Mouse (Mus musculus): Measurements from ENCODE around the gene Nacad. TPM values are rescaled to one million over a fixed set of nuclear protein-coding genes. Genes with fewer than 3 reads are reported as not detected.
A peak's percentile ranks its signal among the peaks of the same experiment; 100 is the strongest.

The Nacad gene
- total and polyA plus RNA-seq, 3 experiments: 0.13 to 0.34 TPM; not detected in 1

- peaks cover 18 to 72% of the 10 kb centered on the region in 2 experiments for H3K4me1 ChIP-seq (ENCODE audit: control insufficient read depth in 1 of 2, insufficient read depth in 2 of 2)
- H3K9me3 ChIP-seq (replicated peaks; ENCODE audit: low read length): peaks cover 3% of the 10 kb centered on the region
- H3K36me3 ChIP-seq (replicated peaks in 1 of 2; ENCODE audit: control insufficient read depth in 1 of 2, insufficient read depth in 1 of 2, low read length in 1 of 2): peaks cover 9 to 55% of the 10 kb centered on the region in 2 experiments
- dilution Hi-C loops (cut with MboI; ENCODE audit: extremely low pct_ligation_motif_present, extremely low pct_unique_long_range_greater_than_20kb, low sequenced_read_pairs) (no loop called here), in situ Hi-C loops (cut with MboI; ENCODE audit: low pct_ligation_motif_present, low pct_unique_long_range_greater_than_20kb, low sequenced_read_pairs) (no loop called here)
- H3K79me2 ChIP-seq (replicated peaks; ENCODE audit: control insufficient read depth, extremely low read depth, insufficient read depth, poor library complexity, severe bottlenecking): peaks cover 25% of the 10 kb centered on the region
- no peak overlapping the region for H3K9ac ChIP-seq (ENCODE audit: insufficient read depth, low read depth)
- no peak for TF ChIP-seq ZMIZ1 (IDR thresholded peaks at IDR 0.05; ENCODE audit: low read depth, low read length)
- TF ChIP-seq TBP (conservative IDR thresholded peaks at IDR 0.05; ENCODE audit: low read depth, low read length): no peak
- TF ChIP-seq CTCF (conservative IDR thresholded peaks at IDR 0.05 in 1 of 2, IDR thresholded peaks at IDR 0.05 in 1 of 2; ENCODE audit: low read depth in 2 of 2, low read length in 2 of 2): peak in 1 of 2 experiments; percentile 34; a peak in 2 of 4 replicates
- H3K4me2 ChIP-seq (ENCODE audit: insufficient read depth, low read depth, poor library complexity, severe bottlenecking): no peak overlapping the region
- H3K4me3 ChIP-seq (replicated peaks in 1 of 3; ENCODE audit: low read depth in 2 of 3, low read length in 2 of 3, poor library complexity in 1 of 3): no peak overlapping the region
- DNase-seq (ENCODE audit: extremely low read depth): peak; percentile 45
- H3K27ac ChIP-seq (ENCODE audit: insufficient read depth, low read depth): no peak overlapping the region
- H3K27me3 ChIP-seq (replicated peaks): no peaks in the 10 kb centered on the region
Observed at GRCm38 (mm10) chr11:6558234-6558633, 47.6 kb downstream of the Nacad start.

GRCm38 (mm10) chr11:6550201-6550600 is 55.7 kb downstream of the Nacad start:
- H3K27me3 ChIP-seq (replicated peaks): no peaks in the 10 kb centered on the region
- dilution Hi-C loops (cut with MboI; ENCODE audit: extremely low pct_ligation_motif_present, extremely low pct_unique_long_range_greater_than_20kb, low sequenced_read_pairs): no loop called here

DNA sequence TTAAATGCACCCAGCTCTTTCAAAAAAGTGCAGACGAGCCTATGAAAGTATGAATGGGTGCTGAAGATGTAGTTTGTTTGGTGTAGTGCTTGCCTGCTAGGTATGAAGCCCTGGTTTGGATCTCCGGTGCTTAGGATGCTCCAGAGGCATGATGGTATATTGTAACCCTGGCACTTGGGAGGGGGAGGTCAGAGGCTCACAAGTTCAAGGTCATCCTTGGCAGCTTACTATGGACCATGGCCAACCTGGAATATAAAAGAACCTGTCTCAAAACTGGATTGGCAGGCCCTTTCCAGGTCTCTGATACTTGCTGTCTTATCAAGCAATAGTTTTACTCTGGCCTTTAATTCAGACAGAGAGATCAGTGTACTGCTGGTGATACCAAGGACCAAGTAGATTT is 56.1 kb downstream of the Nacad start:
- Histone ChIP-seq H3K9me3 (replicated peaks; ENCODE audit: low read length) (no peaks in the 10 kb centered on the region), H3K79me2 (replicated peaks; ENCODE audit: control insufficient read depth, extremely low read depth, insufficient read depth, poor library complexity, severe bottlenecking) (peaks cover 50% of the 10 kb centered on the region), H3K27ac (ENCODE audit: insufficient read depth, low read depth) (no peak overlapping the region), H3K27me3 (replicated peaks) (no peaks in the 10 kb centered on the region), H3K4me2 (ENCODE audit: insufficient read depth, low read depth, poor library complexity, severe bottlenecking) (no peak overlapping the region), H3K4me3 (replicated peaks in 1 of 3; ENCODE audit: low read depth in 2 of 3, low read length in 2 of 3, poor library complexity in 1 of 3) (no peak overlapping the region), H3K4me1 (ENCODE audit: control insufficient read depth in 1 of 2, insufficient read depth in 2 of 2) (peaks cover 11 to 45% of the 10 kb centered on the region in 2 experiments), H3K36me3 (replicated peaks in 1 of 2; ENCODE audit: control insufficient read depth in 1 of 2, insufficient read depth in 1 of 2, low read length in 1 of 2) (peaks cover 12 to 44% of the 10 kb centered on the region in 2 experiments), H3K9ac (ENCODE audit: insufficient read depth, low read depth) (no peak overlapping the region)
- dilution Hi-C loops (cut with MboI; ENCODE audit: extremely low pct_ligation_motif_present, extremely low pct_unique_long_range_greater_than_20kb, low sequenced_read_pairs) (no loop called here), in situ Hi-C loops (cut with MboI; ENCODE audit: low pct_ligation_motif_present, low pct_unique_long_range_greater_than_20kb, low sequenced_read_pairs) (loop anchor here (5.0 kb wide), 1 partner anchor 33 kb away; no protein-coding TSS in a partner anchor)
- DNase-seq (ENCODE audit: extremely low read depth): no peak
- TF ChIP-seq JUND (conservative IDR thresholded peaks at IDR 0.05; ENCODE audit: low read depth, low read length) (no peak), ZKSCAN1 (IDR thresholded peaks at IDR 0.05; ENCODE audit: borderline replicate concordance, low read depth, low read length) (no peak), CHD1 (IDR thresholded peaks at IDR 0.05; ENCODE audit: low read depth, low read length) (no peak), JUN (IDR thresholded peaks at IDR 0.05; ENCODE audit: insufficient read depth, low read depth, low read length) (no peak), NRF1 (IDR thresholded peaks at IDR 0.05; ENCODE audit: low read depth, low read length) (no peak), ZMIZ1 (IDR thresholded peaks at IDR 0.05; ENCODE audit: low read depth, low read length) (no peak), ETS1 (conservative IDR thresholded peaks at IDR 0.05; ENCODE audit: low read depth, low read length) (no peak), IRF4 (IDR thresholded peaks at IDR 0.05; ENCODE audit: low read depth, low read length) (no peak), SMC3 (IDR thresholded peaks at IDR 0.05; ENCODE audit: low read depth, low read length) (no peak), NELFE (IDR thresholded peaks at IDR 0.05; ENCODE audit: low read depth, low read length) (no peak), HCFC1 (IDR thresholded peaks at IDR 0.05; ENCODE audit: low read depth, low read length) (no peak), TBP (conservative IDR thresholded peaks at IDR 0.05; ENCODE audit: low read depth, low read length) (no peak), MYC (IDR thresholded peaks at IDR 0.05; ENCODE audit: low read depth, low read length) (no peak), ZNF384 (IDR thresholded peaks at IDR 0.05; ENCODE audit: low read depth, low read length) (no peak), SIN3A (IDR thresholded peaks at IDR 0.05; ENCODE audit: low read length) (no peak), GABPA (IDR thresholded peaks at IDR 0.05; ENCODE audit: insufficient replicate concordance, low read depth, low read length) (no peak), CTCF (conservative IDR thresholded peaks at IDR 0.05 in 1 of 2, IDR thresholded peaks at IDR 0.05 in 1 of 2; ENCODE audit: low read depth in 2 of 2, low read length in 2 of 2) (no peak), PAX5 (IDR thresholded peaks at IDR 0.05; ENCODE audit: low read length) (no peak)

More at GRCm38 (mm10) chr11:6550201-6550600, 55.7 kb downstream of the Nacad start:
- TF ChIP-seq KAT2A (IDR thresholded peaks at IDR 0.05; ENCODE audit: insufficient replicate concordance, low read length): no peak
- TF ChIP-seq CHD1 (IDR thresholded peaks at IDR 0.05; ENCODE audit: low read depth, low read length): no peak
- TF ChIP-seq MYC (IDR thresholded peaks at IDR 0.05; ENCODE audit: low read depth, low read length): no peak
- TF ChIP-seq CTCF (conservative IDR thresholded peaks at IDR 0.05 in 1 of 2, IDR thresholded peaks at IDR 0.05 in 1 of 2; ENCODE audit: low read depth in 2 of 2, low read length in 2 of 2): no peak
- TF ChIP-seq CHD2 (IDR thresholded peaks at IDR 0.05; ENCODE audit: low read length): no peak
- no peak for TF ChIP-seq IRF4 (IDR thresholded peaks at IDR 0.05; ENCODE audit: low read depth, low read length)
- no peak for TF ChIP-seq TCF12 (IDR thresholded peaks at IDR 0.05; ENCODE audit: low read depth, low read length)
- no peak for TF ChIP-seq RAD21 (IDR thresholded peaks at IDR 0.05; ENCODE audit: low read depth, low read length)
- no peak for TF ChIP-seq POLR2AphosphoS2 (IDR thresholded peaks at IDR 0.05; ENCODE audit: low read depth, low read length)
- no peak for TF ChIP-seq SIN3A (IDR thresholded peaks at IDR 0.05; ENCODE audit: low read length)
- no peak for TF ChIP-seq MEF2A (IDR thresholded peaks at IDR 0.05; ENCODE audit: borderline replicate concordance, low read depth, low read length)
- TF ChIP-seq MAZ (IDR thresholded peaks at IDR 0.05; ENCODE audit: low read depth, low read length): no peak
- no peak for TF ChIP-seq JUND (conservative IDR thresholded peaks at IDR 0.05; ENCODE audit: low read depth, low read length)
- TF ChIP-seq ZKSCAN1 (IDR thresholded peaks at IDR 0.05; ENCODE audit: borderline replicate concordance, low read depth, low read length): no peak
- no peak for TF ChIP-seq RCOR1 (conservative IDR thresholded peaks at IDR 0.05; ENCODE audit: low read depth, low read length)
- no peak for TF ChIP-seq JUN (IDR thresholded peaks at IDR 0.05; ENCODE audit: insufficient read depth, low read depth, low read length)
- TF ChIP-seq HCFC1 (IDR thresholded peaks at IDR 0.05; ENCODE audit: low read depth, low read length): no peak
- no peak for TF ChIP-seq NRF1 (IDR thresholded peaks at IDR 0.05; ENCODE audit: low read depth, low read length)
- no peak for TF ChIP-seq MAX (IDR thresholded peaks at IDR 0.05; ENCODE audit: low read length)
- no peak for TF ChIP-seq ZMIZ1 (IDR thresholded peaks at IDR 0.05; ENCODE audit: low read depth, low read length)
- Histone ChIP-seq H3K4me1 (ENCODE audit: control insufficient read depth in 1 of 2, insufficient read depth in 2 of 2) (peaks cover 14 to 49% of the 10 kb centered on the region in 2 experiments), H3K9ac (ENCODE audit: insufficient read depth, low read depth) (no peak overlapping the region), H3K9me3 (replicated peaks; ENCODE audit: low read length) (no peaks in the 10 kb centered on the region), H3K4me3 (replicated peaks in 1 of 3; ENCODE audit: low read depth in 2 of 3, low read length in 2 of 3, poor library complexity in 1 of 3) (no peak overlapping the region), H3K4me2 (ENCODE audit: insufficient read depth, low read depth, poor library complexity, severe bottlenecking) (no peak overlapping the region), H3K36me3 (replicated peaks in 1 of 2; ENCODE audit: control insufficient read depth in 1 of 2, insufficient read depth in 1 of 2, low read length in 1 of 2) (peaks cover 12 to 46% of the 10 kb centered on the region in 2 experiments), H3K27ac (ENCODE audit: insufficient read depth, low read depth) (no peak overlapping the region), H3K79me2 (replicated peaks; ENCODE audit: control insufficient read depth, extremely low read depth, insufficient read depth, poor library complexity, severe bottlenecking) (peaks cover 50% of the 10 kb centered on the region)
- in situ Hi-C loops (cut with MboI; ENCODE audit: low pct_ligation_motif_present, low pct_unique_long_range_greater_than_20kb, low sequenced_read_pairs): no loop called here
- no peak for DNase-seq (ENCODE audit: extremely low read depth)
